Mouse (Mus musculus): ENCODE measurements around the gene Hmgb1.

Gene Hmgb1

DNA sequence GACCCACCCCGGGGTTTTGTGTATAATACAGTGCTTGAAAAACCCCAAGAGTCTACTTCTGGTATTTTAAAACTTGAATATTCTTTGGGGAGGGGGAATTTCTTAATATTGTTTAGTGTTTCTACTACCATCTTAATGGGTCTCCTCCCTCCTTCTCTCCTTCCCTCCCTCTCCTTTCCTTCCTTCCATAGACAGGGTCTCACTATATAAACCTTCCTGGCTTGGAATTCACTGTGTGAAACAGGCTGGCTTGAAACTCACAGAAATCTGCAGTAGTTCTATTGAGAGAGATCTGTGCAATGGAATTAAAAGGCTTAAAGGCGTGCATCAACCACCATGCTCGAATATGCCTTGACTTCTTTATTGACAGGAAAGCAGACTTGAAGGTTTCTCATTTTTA lies 1.5 kb upstream of the Hmgb1 start:
- DNase-seq (ENCODE audit: low spot score): no peak

DNA sequence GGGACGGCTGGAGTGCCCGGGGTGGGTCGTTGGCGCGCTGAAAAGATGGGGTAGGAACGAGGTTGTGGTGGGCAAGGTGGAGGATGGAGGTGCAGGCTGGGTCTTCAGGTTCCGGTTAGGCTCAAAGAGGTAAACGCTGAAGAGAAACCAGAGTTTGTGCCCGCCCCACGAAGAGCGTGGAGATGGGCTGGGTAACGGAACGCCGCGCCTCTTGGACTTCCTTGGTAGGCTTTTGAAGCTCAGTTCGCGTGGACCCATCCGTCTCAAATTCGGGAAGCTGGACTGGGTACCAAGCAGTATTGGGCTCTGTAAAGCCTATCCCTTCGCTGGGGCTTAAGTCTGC lies 526 bp upstream of the Hmgb1 start:
- no peak for DNase-seq (ENCODE audit: low spot score)

DNA sequence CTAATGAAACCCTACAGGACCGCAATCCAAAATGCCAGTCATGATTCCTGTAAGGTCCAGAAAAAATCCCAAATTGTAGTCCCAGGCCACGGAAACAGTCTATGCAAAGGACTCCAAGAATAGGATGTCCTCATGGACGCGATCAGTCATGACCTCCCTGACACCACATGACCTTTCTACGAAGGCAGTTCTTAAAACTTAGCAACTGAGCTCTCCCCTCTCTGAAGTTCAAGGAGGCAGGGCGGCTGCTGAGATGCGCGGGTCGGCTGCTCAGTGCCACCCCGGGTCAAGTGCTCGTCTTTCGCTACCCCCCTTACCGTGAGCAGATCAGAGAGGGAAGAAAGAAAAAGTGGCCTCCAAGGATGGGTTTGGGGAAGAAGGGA lies 577 bp downstream of the Hmgb1 start:
- DNase-seq (ENCODE audit: low spot score): no peak

DNA sequence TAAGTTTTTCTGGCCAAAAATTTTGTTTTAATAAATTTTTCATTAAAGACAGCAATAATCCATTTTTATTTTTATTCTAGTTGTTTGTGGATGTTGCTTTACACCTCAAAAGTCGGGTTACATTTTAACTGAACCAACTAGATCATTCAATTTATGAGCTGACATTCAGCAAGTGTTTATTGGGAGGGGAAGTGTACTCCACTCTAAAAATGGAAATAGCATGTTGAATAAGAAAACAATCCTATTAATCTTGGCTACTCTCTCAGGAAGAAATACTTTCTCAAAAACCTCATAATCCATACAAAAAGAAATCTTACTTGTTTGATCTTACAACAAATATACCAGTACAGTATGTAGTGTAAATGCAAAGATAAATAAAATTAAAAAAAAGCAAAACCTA lies 1.2 kb downstream of the Hmgb1 start:
- no peak for DNase-seq (ENCODE audit: low spot score)

DNA sequence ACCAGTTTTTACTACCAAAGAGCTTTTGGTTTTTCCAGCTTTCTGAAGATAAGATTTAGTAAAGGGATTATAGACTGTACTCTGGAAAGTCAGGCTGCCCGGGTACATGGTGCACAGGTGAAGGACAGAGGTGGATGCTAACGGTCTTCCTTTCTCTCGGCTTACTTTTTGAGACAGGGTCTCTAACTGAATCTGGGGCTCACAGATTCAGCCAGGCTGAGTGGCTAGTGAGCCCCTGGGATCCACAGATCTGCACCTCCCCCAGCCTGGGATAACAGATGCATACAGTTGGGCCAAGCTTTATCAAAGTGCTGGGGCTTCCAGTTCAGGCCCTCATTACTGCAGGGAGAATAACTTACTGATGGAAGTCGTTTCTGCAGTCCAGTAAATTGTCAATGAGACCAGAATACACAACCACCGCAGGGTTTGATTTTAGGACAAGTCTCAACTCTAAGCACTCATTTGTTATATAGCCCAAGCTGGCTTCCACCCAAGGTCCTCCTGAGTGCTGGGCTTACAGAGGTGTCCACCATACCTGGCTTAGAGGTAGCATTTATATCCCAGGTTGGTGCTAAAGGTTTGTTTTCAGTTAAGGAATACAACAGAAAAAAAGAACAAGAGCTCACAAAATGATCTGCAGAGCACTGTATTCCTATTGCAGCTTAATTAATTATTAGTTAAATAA lies 2.0 kb downstream of the Hmgb1 start:
- no peak for DNase-seq (ENCODE audit: low spot score)

DNA sequence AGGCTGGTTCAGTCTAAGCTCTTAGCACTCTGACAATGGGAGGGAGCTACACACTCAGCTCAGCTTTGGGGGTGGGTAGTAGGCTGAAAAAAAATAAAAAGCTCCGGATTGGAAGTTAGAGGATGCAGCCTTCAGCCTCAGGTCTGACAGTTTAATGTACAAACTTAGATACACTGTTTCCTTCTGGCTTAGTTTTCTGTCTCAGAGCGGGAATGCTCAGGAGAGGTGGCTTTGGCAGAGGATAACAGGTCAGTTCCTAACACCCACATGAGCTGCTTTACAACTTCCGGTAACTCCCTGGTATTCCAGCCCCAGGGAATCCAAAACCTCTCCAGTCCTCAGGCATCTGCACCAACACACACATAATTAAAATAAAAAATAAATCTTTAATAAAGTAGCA lies 4.5 kb downstream of the Hmgb1 start:
- no peak for DNase-seq (ENCODE audit: low spot score)

DNA sequence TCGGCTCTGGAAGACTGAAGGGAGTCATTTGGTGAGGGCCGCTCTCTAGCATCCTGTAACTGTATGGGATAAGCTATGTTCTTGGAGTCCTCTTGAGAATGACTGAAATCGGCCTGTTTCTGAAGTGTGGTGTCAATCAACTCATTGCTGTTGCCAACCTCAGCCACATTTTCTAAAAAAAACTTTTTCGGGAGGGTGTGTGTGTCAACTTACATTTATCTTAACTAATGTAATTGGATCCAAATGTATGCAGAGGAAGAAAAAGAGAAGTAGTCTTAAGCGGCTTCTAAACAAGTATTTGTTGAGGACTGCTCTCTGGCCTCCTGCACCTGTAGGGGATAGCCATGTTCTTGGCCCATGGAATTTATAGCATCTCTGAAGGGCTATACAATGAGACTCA lies 6.2 kb downstream of the Hmgb1 start:
- DNase-seq (ENCODE audit: low spot score): no peak

DNA sequence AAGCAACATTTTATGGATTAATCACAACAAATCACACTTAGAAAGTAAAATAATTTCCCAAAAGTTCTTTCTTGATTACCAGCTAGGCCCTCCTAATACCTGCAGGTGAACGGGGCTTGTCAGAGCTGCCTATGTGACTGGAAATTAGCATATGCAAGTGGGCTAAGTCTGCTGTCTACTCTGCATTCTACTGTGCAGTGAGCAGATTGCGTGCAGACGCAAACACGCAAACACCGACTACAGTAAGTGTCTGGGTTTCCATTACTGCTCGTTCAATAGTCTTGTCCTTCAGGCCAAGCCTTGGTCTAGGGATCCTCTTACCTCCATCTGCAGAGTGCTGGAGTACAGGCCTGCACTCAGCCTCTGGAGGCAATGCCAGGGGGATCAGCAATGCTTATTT lies 8.6 kb downstream of the Hmgb1 start:
- no peak for DNase-seq (ENCODE audit: low spot score)

DNA sequence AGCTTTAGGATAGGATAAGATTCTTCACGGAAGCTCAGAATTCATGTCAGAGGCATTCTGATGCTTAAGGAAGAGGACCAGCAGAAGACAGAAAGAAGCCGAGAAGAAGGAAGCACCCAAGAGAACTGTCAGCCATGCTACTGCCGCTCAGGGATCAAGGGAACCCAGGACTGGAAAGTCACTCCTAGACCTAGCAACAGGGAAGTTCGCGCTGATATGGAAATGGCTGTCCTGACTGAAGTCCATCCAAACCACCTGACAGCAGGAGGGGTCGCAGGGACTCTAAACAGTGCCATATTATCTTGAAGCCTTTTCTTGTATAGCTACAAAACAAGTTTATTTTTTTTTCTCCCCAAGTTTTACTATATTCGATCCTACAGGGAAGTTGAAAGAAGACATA lies 9.8 kb downstream of the Hmgb1 start:
- DNase-seq (ENCODE audit: low spot score): no peak

DNA sequence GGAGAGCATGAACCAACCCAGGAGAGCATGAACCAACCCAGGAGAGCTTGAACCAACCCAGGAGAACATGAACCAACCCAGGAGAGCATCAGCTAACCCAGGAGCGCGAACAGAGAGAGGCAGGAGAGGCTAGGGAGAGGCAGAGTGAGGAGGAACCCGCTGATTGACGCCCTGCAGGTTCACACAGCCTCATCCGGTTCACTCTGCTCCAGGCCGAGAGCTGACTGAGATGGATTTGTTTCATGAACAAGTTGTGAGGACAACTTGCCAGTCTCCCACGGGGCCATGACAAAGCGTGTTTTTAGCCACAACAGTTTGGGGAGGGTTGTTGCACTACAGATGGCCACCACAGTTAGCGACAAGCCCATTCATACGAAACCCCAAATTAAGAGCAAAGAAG lies 12.0 kb downstream of the Hmgb1 start:
- DNase-seq (ENCODE audit: low spot score): no peak

DNA sequence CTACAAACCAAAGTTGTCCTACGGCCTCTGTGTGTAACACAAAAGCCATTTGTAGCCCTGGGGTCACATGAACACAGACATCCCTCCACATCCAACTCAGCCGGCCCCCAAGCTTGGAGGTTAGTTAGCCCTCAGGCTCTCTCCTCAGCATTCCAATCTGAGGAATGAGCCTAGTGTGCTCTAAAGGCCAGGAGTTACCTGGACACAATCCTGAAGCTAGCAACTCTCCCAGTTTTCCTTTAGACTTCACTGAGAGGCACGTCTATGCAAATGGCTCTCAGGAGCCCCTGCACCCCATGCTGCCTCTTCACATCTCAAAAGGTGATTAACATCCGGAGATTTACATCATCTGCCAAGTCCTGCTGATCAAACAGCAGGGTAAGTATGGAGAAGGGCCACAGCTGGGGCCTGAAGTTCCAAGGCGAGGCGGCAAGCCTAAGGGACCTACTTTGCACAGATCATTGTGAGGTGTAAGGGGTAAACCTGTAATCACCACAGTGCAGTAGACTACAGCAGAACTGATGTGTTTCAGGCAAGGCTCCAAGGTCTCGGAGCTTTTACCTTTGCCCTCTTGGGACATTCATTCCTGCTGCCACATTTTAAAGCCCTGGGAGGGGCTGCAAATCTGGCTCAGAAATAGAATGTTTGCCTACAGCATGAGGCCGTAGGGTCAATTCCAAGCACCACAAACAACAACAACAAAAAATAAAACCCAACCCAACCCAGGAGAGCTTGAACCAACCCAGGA lies 13.3 kb downstream of the Hmgb1 start:
- no peak for DNase-seq (ENCODE audit: low spot score)

DNA sequence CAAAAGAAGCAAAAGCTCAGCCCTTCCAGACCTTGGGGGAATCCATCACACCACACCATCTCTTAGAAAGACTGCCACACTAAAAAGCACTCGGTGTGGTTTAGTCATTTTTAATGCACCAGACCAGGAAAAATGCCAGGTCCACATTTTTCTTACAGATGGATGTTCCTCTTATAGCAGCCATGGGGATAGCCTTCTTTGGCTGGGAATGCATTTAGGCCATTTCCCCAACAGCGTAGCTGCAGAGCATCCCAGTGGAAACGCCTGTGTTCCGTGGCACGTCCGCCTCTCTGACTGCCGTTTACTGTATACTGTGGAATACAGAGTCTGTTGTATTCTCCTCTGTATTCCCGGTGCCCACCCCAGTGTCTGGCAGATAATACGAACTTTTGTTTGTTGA lies 15.5 kb downstream of the Hmgb1 start:
- DNase-seq (ENCODE audit: low spot score): peak; percentile 27

DNA sequence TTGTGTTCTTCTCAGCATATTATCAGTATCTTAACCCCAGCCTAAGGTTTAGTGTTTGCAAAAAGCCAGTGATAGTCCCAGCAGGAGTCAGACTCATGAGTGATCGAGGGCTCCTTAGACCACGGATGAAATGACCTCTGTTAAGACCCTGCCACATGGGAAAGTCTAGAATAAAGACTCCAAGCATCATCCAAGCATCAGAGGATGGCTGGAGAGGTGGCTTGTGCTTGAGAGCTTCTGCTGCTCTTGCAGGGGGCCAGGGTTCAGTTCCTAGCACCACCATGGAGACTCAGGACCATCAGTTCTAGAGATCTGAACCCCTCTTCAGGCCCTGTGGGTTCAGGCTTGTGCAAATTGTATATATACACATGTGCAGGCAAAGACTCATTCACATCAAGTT lies 16.2 kb downstream of the Hmgb1 start:
- DNase-seq (ENCODE audit: low spot score): no peak

DNA sequence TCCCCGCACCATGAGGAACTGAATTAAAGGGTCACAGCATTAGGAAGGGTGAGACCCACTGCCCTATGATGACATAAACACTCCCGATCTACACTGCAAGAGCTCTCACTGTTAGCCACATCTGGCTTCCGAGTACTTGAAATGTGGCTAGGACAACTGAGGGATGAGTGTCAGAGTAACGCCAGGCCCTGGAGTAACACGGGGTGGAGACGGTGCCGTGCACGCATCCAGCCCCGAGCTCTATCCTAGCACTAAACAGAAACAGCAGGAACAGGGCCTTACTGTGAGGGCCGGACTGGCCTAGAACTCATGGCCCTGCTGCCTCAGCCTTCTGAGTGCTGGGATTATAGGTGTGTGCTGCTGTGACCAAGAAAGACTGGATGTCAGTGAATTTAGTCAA lies 18.3 kb downstream of the Hmgb1 start:
- DNase-seq (ENCODE audit: low spot score): no peak

DNA sequence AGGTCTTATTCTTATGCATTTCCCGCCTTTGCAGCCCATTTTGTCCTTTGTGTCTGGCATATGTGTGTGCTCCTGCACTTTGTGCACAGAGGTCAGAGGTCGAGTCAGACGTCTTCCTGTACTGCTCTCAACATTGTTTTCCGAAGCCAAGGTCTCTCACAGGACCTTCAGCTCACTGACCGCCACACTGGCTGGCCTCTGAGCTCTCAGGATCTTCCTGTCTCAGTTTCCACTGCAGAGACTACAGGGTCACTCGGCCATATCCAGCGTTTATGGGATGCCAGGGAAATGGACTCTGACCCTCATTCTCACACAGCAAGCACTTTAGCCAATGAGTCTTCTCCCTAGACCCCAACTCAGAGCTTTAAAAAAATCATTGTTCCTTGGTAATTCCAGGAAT lies 19.4 kb downstream of the Hmgb1 start:
- no peak for DNase-seq (ENCODE audit: low spot score)

DNA sequence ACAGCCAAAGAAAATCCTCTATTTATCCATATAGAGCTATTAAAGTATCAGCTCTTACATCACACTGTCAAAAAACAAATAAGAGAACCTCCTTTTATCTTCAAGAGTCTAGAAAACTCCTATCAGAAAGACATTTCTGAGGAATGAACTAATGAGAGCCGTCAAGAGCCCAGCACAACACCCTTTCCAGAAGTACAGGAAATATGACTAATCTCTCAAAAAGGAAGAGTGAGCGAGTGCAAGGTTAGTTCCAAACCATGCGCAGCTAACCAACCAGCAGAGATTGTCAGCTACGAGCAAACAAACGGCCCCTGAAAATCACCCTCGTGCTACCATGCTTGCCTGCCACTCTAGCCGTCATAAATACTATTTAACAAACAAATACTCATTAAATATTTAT lies 21.4 kb downstream of the Hmgb1 start:
- DNase-seq (ENCODE audit: low spot score): no peak

DNA sequence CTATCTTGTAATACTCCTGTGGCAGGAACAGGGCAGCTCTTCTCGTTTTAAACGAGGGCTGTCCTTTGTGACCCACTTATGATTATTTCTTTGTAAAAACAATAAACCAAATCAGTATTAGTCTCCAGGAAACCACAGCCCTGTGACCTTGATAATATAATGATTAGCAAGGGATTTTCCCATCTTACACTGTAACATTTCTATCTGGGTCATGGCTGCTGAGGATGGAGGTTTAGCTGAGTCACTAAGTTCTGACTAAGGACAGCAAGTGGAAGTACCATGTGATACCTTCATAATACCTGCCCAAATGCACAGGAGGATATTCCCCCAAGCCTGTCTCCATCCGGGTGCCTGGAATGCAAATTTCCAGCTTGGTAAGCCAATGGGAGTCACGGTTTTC lies 23.8 kb downstream of the Hmgb1 start:
- no peak for DNase-seq (ENCODE audit: low spot score)

DNA sequence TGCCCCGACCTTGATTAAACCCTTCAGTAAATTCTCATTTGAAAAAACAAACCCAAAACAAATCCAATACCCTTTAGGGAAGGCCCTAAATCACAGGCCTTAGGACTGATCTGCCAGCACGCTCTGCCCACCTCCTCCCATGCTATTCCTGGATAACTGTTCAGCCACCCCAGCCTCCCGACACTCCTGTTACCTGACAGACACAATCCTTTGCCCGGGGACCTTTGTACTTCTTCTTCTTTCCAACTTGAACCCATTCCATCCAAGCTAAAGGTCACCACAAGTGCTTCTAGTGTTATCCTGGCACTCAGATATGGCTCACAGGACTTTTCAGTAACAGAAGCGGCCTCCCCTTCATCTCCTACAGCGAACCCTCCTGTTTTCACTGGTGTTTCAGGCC lies 25.3 kb downstream of the Hmgb1 start:
- no peak for DNase-seq (ENCODE audit: low spot score)

DNA sequence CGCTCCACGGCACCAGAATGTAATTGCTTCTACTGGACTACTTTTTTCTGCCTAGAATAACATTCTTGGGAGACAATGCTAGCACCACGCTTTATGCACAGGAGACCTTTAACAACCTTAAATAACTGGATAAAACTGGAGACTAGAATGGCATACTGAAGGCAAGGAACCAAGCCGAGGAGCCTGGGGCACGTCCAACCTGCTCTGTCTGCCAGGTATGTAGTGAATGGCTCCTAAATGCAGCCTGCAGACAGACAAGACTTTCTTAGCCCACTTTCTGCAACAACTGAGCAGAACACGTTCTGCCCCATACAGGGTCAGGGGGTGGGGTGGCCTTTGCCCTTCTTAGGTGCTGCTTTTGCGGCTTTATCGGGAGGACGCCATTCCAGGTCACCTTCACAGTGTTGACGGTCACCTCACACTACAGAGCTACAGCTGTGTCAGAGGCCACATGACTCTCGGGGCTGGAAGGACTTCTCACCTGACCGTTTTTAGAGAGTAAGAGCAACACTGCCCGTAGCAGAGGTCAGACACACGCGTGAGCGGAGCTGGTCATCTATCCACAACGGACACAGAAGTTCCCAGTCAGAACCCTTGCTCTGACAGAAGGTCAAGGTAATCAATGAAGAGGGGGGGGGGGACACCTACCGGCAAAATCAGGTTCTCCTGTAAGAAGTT lies 27.3 kb downstream of the Hmgb1 start:
- no peak for DNase-seq (ENCODE audit: low spot score)

DNA sequence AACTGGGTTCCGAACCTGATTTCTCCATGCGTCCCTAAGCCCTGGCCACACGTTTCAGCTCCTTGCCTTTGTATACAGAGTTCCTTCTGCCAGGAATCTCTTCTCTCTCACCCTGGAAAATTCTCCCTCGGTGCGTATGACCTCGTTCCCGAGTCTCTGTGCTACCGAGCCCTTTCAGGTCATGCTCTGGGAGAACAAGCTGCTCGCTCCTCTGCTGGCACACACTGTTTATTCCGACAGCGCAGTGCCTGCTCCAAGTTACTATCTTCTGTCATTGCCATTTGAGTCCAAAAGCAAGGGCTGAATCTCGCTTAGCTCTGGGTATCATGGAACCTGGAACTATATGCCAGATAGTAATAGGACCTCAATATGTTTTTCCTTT lies 31.5 kb downstream of the Hmgb1 start:
- no peak for DNase-seq (ENCODE audit: low spot score)

DNA sequence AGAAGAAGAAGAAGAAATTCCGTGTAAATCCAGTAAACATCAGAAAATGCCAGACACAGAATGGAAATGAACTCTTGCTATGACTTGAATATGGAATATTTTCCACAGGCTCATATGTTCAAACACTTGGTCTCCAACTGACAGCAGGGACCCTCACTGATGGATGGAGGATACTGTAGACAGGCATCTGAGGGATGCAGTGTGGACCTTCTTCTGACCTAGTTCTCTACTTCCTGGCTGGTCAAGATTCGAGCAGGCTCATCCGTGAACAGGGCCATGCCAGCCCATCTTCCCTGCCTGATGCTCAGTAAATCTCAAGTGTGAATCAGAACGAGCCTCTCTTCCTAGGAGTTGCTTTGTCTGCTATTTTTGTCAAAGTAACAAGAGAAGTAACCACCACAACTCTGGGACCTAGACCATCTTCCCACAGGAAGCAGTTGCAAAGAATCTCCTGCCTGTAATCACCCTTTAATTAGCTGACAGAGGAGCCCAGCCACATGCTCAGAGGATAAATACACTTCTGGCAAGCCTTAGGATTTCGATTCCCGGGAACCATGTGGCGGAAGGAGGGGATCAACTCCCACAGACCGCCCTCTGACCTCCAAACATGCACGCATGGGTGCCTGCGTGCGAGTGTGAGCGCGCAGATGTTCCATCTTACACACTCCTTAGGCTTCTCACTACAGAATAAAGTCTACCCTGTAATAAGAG lies 32.1 kb downstream of the Hmgb1 start:
- DNase-seq (ENCODE audit: low spot score): no peak

DNA sequence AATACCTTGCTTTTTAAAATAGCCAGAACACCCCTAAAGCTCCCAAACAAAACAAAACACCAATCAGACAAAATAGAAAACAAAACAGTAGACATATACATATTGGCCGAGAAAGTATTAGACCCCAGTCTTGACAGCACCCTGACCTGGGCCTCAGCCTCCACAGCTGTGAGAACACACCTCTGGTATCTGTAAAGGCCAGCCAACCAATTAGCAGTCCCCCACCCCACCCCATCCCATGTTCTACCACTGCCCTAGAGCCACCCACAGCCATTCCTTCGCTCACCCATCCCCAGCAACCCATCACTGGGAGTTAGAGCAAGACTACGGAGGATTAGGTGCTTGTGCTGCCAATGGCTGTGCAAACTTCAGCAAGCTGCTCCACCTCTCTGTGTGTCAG lies 33.4 kb downstream of the Hmgb1 start:
- no peak for DNase-seq (ENCODE audit: low spot score)

DNA sequence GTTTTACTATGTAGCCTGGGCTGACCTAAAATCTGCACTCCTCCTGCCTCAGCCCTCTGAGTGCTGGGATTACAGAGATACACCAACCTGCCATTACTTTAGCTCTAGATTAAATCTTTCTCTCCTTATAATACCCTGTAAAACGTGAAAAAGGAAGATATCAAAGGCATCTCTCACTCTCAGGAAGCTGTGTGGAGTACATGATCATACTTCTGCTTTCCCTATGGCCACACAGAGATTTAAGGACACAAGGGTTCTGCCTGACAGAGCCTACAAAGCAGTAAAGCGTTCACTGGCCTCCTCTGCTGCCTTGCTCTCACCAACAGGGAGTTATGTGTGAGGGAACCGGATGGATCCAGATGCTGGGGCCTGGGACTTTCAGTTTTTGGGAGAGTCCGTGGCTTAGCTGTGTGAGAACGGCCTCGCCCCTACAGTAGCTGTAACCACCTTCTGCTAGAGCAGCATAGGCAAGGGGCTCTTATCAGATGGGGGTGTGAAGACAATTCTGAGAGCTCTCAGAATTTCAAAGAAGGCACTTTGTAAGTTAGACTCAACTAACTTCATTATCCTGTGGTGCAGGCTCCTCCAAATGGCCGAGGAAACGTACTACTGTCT lies 36.8 kb downstream of the Hmgb1 start:
- no peak for DNase-seq (ENCODE audit: low spot score)
